Mouse (Mus musculus) midbrain, embryonic 12.5 days (tissue): Measurements from ENCODE around the gene Traf3ip2. TPM values are rescaled to one million over a fixed set of nuclear protein-coding genes. Genes with fewer than 3 reads are reported as not detected.

Experiments
- ATAC-seq: fragments of 200-750 bp; cut with Nextera tagmentation; 2 replicates; pipeline ENCODE4 v1.8.0; 2017; ENCODE audit warnings: low read depth, moderate TSS enrichment, moderate library complexity; ENCODE audit not compliant: low FRiP score
- H3K27ac ChIP-seq: fragments of 300-500 bp; sonication (generic); replicated peaks from 2 replicates; pipeline ENCODE4 v1.5.1; 2016; ENCODE audit warnings: mild to moderate bottlenecking
- H3K27me3 ChIP-seq: fragments of 300-500 bp; sonication (generic); 2 replicates; pipeline ENCODE4 v1.6.1; 2016; ENCODE audit warnings: mild to moderate bottlenecking
- H3K36me3 ChIP-seq: fragments of 300-500 bp; sonication (generic); 2 replicates; pipeline ENCODE4 v1.6.1; 2016
- H3K4me1 ChIP-seq: fragments of 300-500 bp; sonication (generic); 2 replicates; pipeline ENCODE4 v1.6.1; 2016
- H3K4me2 ChIP-seq: fragments of 300-500 bp; sonication (generic); replicated peaks from 2 replicates; pipeline ENCODE4 v1.6.1; 2016; ENCODE audit warnings: mild to moderate bottlenecking, moderate library complexity
- H3K4me3 ChIP-seq: fragments of 300-500 bp; sonication (generic); 2 replicates; pipeline ENCODE4 v1.5.1; 2016; ENCODE audit warnings: mild to moderate bottlenecking
- H3K9ac ChIP-seq: fragments of 300-500 bp; sonication (generic); replicated peaks from 2 replicates; pipeline ENCODE4 v1.6.1; 2016; ENCODE audit warnings: mild to moderate bottlenecking, moderate library complexity
- H3K9me3 ChIP-seq: fragments of 300-500 bp; sonication (generic); 2 replicates; pipeline ENCODE4 v1.6.1; 2016; ENCODE audit warnings: mild to moderate bottlenecking
- WGBS: fragments of 180-500 bp; shearing (Covaris S2); methylation state at CpG from one replicate; pipeline ENCODE4 v1.1.7; 2016; 5-methylcytosine and 5-hydroxymethylcytosine counted together
- polyA plus RNA-seq: library from polyadenylated mRNA; unstranded; fragments of >200 nt; fragmentation: Nextera tagmentation; extraction: Ambion mirVana; gene quantifications from 2 replicates; pipeline ENCODE4 v1.2.1, GENCODE M21; 2016

The Traf3ip2 gene
- polyA plus RNA-seq: 5.4 and 6.1 TPM in 2 replicates

GRCm38 (mm10) chr10:39612633-39612988 lies at the start of gene Traf3ip2:
Traf3ip2 (plus strand) TSS chr10:39612934.
- peaks cover 26% of the 10 kb centered on the region for H3K4me1 ChIP-seq
- ATAC-seq: no peak
- WGBS: 58% methylated on average over 4 of the region's 4 CpGs
- H3K27ac ChIP-seq: no peak within 1 kb of the TSS
- 0 out of 2 replicates have a peak, but pooled peaks cover 9% of the 10 kb centered on the region for H3K27me3 ChIP-seq
- peak within 1 kb of the TSS; percentile 24 for H3K9ac ChIP-seq
- no peaks in the 10 kb centered on the region for H3K36me3 ChIP-seq
- no peaks in the 10 kb centered on the region for H3K9me3 ChIP-seq
- peak within 1 kb of the TSS; percentile 33 for H3K4me2 ChIP-seq
- H3K4me3 ChIP-seq: 0 out of 2 replicates have a peak within 1 kb of the TSS, but pooled peaks have one; percentile 12

- no peak overlapping the region for H3K4me3 ChIP-seq
- peaks cover 21% of the 10 kb centered on the region for H3K4me1 ChIP-seq
- ATAC-seq: peak; percentile 38; the same call in 1 of the 2 replicates
- peaks cover 7% of the 10 kb centered on the region; the same call in 1 of the 2 replicates for H3K36me3 ChIP-seq
- H3K9ac ChIP-seq: 0 out of 2 replicates have a peak overlapping the region, but pooled peaks have one; percentile 20
- H3K9me3 ChIP-seq: no peaks in the 10 kb centered on the region
- H3K27me3 ChIP-seq: no peaks in the 10 kb centered on the region
- 48% methylated on average over 24 of the region's 24 CpGs for WGBS
- peak overlapping the region; percentile 54 for H3K27ac ChIP-seq
- no peak overlapping the region for H3K4me2 ChIP-seq
Observed at GRCm38 (mm10) chr10:39563552-39564223, 49.0 kb upstream of the Traf3ip2 start.

- H3K9me3 ChIP-seq: no peaks in the 10 kb centered on the region
- H3K27me3 ChIP-seq: no peaks in the 10 kb centered on the region
Observed at GRCm38 (mm10) chr10:39566901-39567300, 45.8 kb upstream of the Traf3ip2 start.

GRCm38 (mm10) chr10:39568991-39569390 lies 43.7 kb upstream of the Traf3ip2 start:
- H3K9ac ChIP-seq: no peak overlapping the region
- no peak overlapping the region for H3K27ac ChIP-seq
- 89% methylated on average over 4 of the region's 4 CpGs for WGBS

More at GRCm38 (mm10) chr10:39566901-39567300, 45.8 kb upstream of the Traf3ip2 start:
- Histone ChIP-seq H3K27ac (no peak overlapping the region), H3K9ac (no peak overlapping the region), H3K4me2 (no peak overlapping the region), H3K4me1 (peaks cover 25% of the 10 kb centered on the region), H3K4me3 (no peak overlapping the region), H3K36me3 (peaks cover 7% of the 10 kb centered on the region; the same call in 1 of the 2 replicates)
- no peak for ATAC-seq
- 88% methylated on average over 12 of the region's 12 CpGs for WGBS

GRCm38 (mm10) chr10:39571011-39571410 lies 41.7 kb upstream of the Traf3ip2 start:
- Histone ChIP-seq H3K27ac (peak overlapping the region; percentile 57), H3K36me3 (peaks cover 7% of the 10 kb centered on the region; the same call in 1 of the 2 replicates), H3K4me2 (no peak overlapping the region), H3K9ac (no peak overlapping the region), H3K4me3 (no peak overlapping the region), H3K4me1 (peaks cover 29% of the 10 kb centered on the region), H3K27me3 (no peaks in the 10 kb centered on the region), H3K9me3 (no peaks in the 10 kb centered on the region)
- no peak for ATAC-seq
- WGBS: 52% methylated on average over 7 of the region's 7 CpGs

More at GRCm38 (mm10) chr10:39568991-39569390, 43.7 kb upstream of the Traf3ip2 start:
- no peaks in the 10 kb centered on the region for H3K9me3 ChIP-seq
- no peak overlapping the region for H3K4me3 ChIP-seq
- no peak overlapping the region for H3K4me2 ChIP-seq
- peaks cover 29% of the 10 kb centered on the region for H3K4me1 ChIP-seq
- H3K27me3 ChIP-seq: no peaks in the 10 kb centered on the region
- no peak for ATAC-seq
- H3K36me3 ChIP-seq: peaks cover 7% of the 10 kb centered on the region; the same call in 1 of the 2 replicates

GRCm38 (mm10) chr10:39572050-39572671 lies 40.6 kb upstream of the Traf3ip2 start:
- 38% methylated on average over 9 of the region's 9 CpGs for WGBS

GRCm38 (mm10) chr10:39572672-39573051 lies 40.1 kb upstream of the Traf3ip2 start:
- H3K4me1 ChIP-seq: peaks cover 32% of the 10 kb centered on the region
- peak overlapping the region; percentile 75 for H3K27ac ChIP-seq
- no peak overlapping the region for H3K4me3 ChIP-seq
- ATAC-seq: peak; percentile 57
- no peaks in the 10 kb centered on the region for H3K9me3 ChIP-seq
- no peak overlapping the region for H3K9ac ChIP-seq
- no peak overlapping the region for H3K4me2 ChIP-seq
- H3K36me3 ChIP-seq: no peaks in the 10 kb centered on the region
- 41% methylated on average over 6 of the region's 6 CpGs for WGBS
- no peaks in the 10 kb centered on the region for H3K27me3 ChIP-seq

More at GRCm38 (mm10) chr10:39572050-39572671, 40.6 kb upstream of the Traf3ip2 start:
- Histone ChIP-seq H3K9ac (no peak overlapping the region), H3K27me3 (no peaks in the 10 kb centered on the region), H3K27ac (peak overlapping the region; percentile 75), H3K36me3 (no peaks in the 10 kb centered on the region; the same call in 1 of the 2 replicates), H3K9me3 (no peaks in the 10 kb centered on the region), H3K4me3 (no peak overlapping the region), H3K4me2 (no peak overlapping the region), H3K4me1 (peaks cover 29% of the 10 kb centered on the region)
- ATAC-seq: peak; percentile 55

- no peaks in the 10 kb centered on the region for H3K36me3 ChIP-seq
- H3K27ac ChIP-seq: no peak overlapping the region
- ATAC-seq: no peak
- H3K4me3 ChIP-seq: no peak overlapping the region
- 87% methylated on average over 6 of the region's 6 CpGs for WGBS
- no peaks in the 10 kb centered on the region for H3K9me3 ChIP-seq
- H3K4me1 ChIP-seq: peaks cover 29% of the 10 kb centered on the region
- H3K9ac ChIP-seq: no peak overlapping the region
- H3K4me2 ChIP-seq: no peak overlapping the region
- H3K27me3 ChIP-seq: no peaks in the 10 kb centered on the region
Observed at GRCm38 (mm10) chr10:39576466-39576865, 36.3 kb upstream of the Traf3ip2 start.

- no peak overlapping the region for H3K4me3 ChIP-seq
- H3K27ac ChIP-seq: no peak overlapping the region
- no peak for ATAC-seq
- H3K27me3 ChIP-seq: no peaks in the 10 kb centered on the region
- H3K9ac ChIP-seq: no peak overlapping the region
- no peak overlapping the region for H3K4me2 ChIP-seq
- no peaks in the 10 kb centered on the region for H3K36me3 ChIP-seq
- H3K9me3 ChIP-seq: no peaks in the 10 kb centered on the region
- WGBS: 68% methylated on average over 8 of the region's 8 CpGs
- peaks cover 12% of the 10 kb centered on the region for H3K4me1 ChIP-seq
Observed at GRCm38 (mm10) chr10:39580477-39580876, 32.3 kb upstream of the Traf3ip2 start.

- H3K27ac ChIP-seq: no peak overlapping the region
- no peak for ATAC-seq
- H3K9ac ChIP-seq: no peak overlapping the region
- peaks cover 20% of the 10 kb centered on the region for H3K4me1 ChIP-seq
- no peak overlapping the region for H3K4me3 ChIP-seq
- H3K27me3 ChIP-seq: no peaks in the 10 kb centered on the region
- no peaks in the 10 kb centered on the region for H3K36me3 ChIP-seq
- H3K9me3 ChIP-seq: no peaks in the 10 kb centered on the region
- WGBS: 80% methylated on average over 2 of the region's 2 CpGs
- no peak overlapping the region for H3K4me2 ChIP-seq
Observed at GRCm38 (mm10) chr10:39582385-39582784, 30.3 kb upstream of the Traf3ip2 start.

GRCm38 (mm10) chr10:39583718-39584117 lies 29.0 kb upstream of the Traf3ip2 start:
- Histone ChIP-seq H3K9me3 (no peaks in the 10 kb centered on the region), H3K36me3 (no peaks in the 10 kb centered on the region), H3K4me3 (no peak overlapping the region), H3K4me2 (no peak overlapping the region), H3K4me1 (peaks cover 29% of the 10 kb centered on the region), H3K9ac (no peak overlapping the region), H3K27me3 (no peaks in the 10 kb centered on the region), H3K27ac (no peak overlapping the region)
- 86% methylated on average over 12 of the region's 12 CpGs for WGBS
- no peak for ATAC-seq

- no peak overlapping the region for H3K4me3 ChIP-seq
- WGBS: 55% methylated on average over 5 of the region's 5 CpGs
- 0 out of 2 replicates have a peak, but pooled peaks have one; percentile 31 for ATAC-seq
- no peaks in the 10 kb centered on the region for H3K36me3 ChIP-seq
- H3K27ac ChIP-seq: peak overlapping the region; percentile 63
- H3K4me2 ChIP-seq: no peak overlapping the region
- H3K9me3 ChIP-seq: no peaks in the 10 kb centered on the region
- peaks cover 23% of the 10 kb centered on the region for H3K4me1 ChIP-seq
- H3K9ac ChIP-seq: no peak overlapping the region
- H3K27me3 ChIP-seq: no peaks in the 10 kb centered on the region; the same call in 1 of the 2 replicates
Observed at GRCm38 (mm10) chr10:39587290-39587925, 25.3 kb upstream of the Traf3ip2 start.
